8 mouse cellular contexts compared by ENCODE assay signal in genomic region chr4:57954991-57955390, GRCm38 (mm10). TPM values are rescaled to one million over a fixed set of nuclear protein-coding genes. Genes with fewer than 3 reads are reported as not detected.
DNase-seq lines count a peak whose midpoint lies in the region; ATAC-seq and TF ChIP-seq lines count a peak whose summit lies in the region.

No protein-coding gene starts in this region.

- H3K4me1 ChIP-seq in heart, embryonic 10.5 days: peaks cover 25% of the 10 kb centered on the region
- peaks cover 1% of the 10 kb centered on the region; the same call in 1 of the 2 replicates for H3K4me1 ChIP-seq in bone marrow, adult 2 months (ENCODE audit: control insufficient read depth, insufficient read depth, low read length)
- peaks cover 20% of the 10 kb centered on the region for H3K4me1 ChIP-seq in heart, embryonic 16.5 days (ENCODE audit: control insufficient read depth, insufficient read depth, low read length)

- H3K79me2 ChIP-seq in macrophage (ENCODE audit: inconsistent target): peaks cover 60% of the 10 kb centered on the region

- peak overlapping the region; percentile 85 for H3K4me3 ChIP-seq in heart, embryonic 10.5 days
- H3K4me3 ChIP-seq in bone marrow, adult 2 months (replicated peaks; ENCODE audit: control insufficient read depth, low read depth, low read length): peak overlapping the region; percentile 100
- H3K4me3 ChIP-seq in heart, embryonic 16.5 days (ENCODE audit: low read length): peak overlapping the region; percentile 89
- peak overlapping the region; percentile 90 for H3K4me3 ChIP-seq in macrophage (ENCODE audit: inconsistent target)

- no peak for TF ChIP-seq POLR2A in bone marrow, adult 2 months (IDR thresholded peaks at IDR 0.05; ENCODE audit: borderline replicate concordance, control insufficient read depth, low read depth, low read length)

- H3K4me2 ChIP-seq in heart, embryonic 16.5 days (ENCODE audit: low read depth, low read length): peak overlapping the region; percentile 81

- H3K9ac ChIP-seq in heart, embryonic 16.5 days (ENCODE audit: low read length): peak overlapping the region; percentile 90

- H3K36me3 ChIP-seq in heart, embryonic 10.5 days: peaks cover 29% of the 10 kb centered on the region
- H3K36me3 ChIP-seq in heart, embryonic 16.5 days (ENCODE audit: control insufficient read depth, insufficient read depth): peaks cover 19% of the 10 kb centered on the region
- peaks cover 20% of the 10 kb centered on the region for H3K36me3 ChIP-seq in macrophage (ENCODE audit: inconsistent target)

- TF ChIP-seq CTCF in bone marrow, adult 2 months (IDR thresholded peaks at IDR 0.05; ENCODE audit: control insufficient read depth, insufficient read depth, low read length): no peak

- peak overlapping the region; percentile 97 for H3K27ac ChIP-seq in heart, embryonic 10.5 days
- no peak overlapping the region for H3K27ac ChIP-seq in bone marrow, adult 2 months (ENCODE audit: control insufficient read depth, insufficient read depth, low read depth, low read length, poor library complexity)
- H3K27ac ChIP-seq in heart, embryonic 16.5 days (ENCODE audit: low read length): peak overlapping the region; percentile 90
- peak overlapping the region; percentile 73 for H3K27ac ChIP-seq in macrophage

- no peaks in the 10 kb centered on the region for H3K27me3 ChIP-seq in heart, embryonic 10.5 days (ENCODE audit: insufficient read depth, poor library complexity, severe bottlenecking)
- H3K27me3 ChIP-seq in heart, embryonic 16.5 days (ENCODE audit: control insufficient read depth, insufficient read depth, low read length): no peaks in the 10 kb centered on the region

- 76% methylated on average over 8 of the region's 8 CpGs for WGBS in heart, embryonic 10.5 days
- WGBS in bone marrow, adult 2 months: 67% methylated on average over 8 of the region's 8 CpGs
- WGBS in heart, embryonic 16.5 days: 73% methylated on average over 8 of the region's 8 CpGs
- WGBS in macrophage (ENCODE audit: missing documents): 75% methylated on average over 8 of the region's 8 CpGs

- H3K9me3 ChIP-seq in heart, embryonic 10.5 days: no peaks in the 10 kb centered on the region
- peaks cover 6% of the 10 kb centered on the region for H3K9me3 ChIP-seq in heart, embryonic 16.5 days (replicated peaks; ENCODE audit: control insufficient read depth, low read length)

- DNase-seq in heart, embryonic 10.5 days (ENCODE audit: low spot score): no peak
- DNase-seq in heart, postnatal 4 days: no peak
- DNase-seq in thymus, postnatal 0 days (ENCODE audit: low spot score): no peak
- no peak for DNase-seq in T-cell, adult 2 months (ENCODE audit: low spot score)
- no peak for DNase-seq in spleen, adult 18-20 months

- no peak for ATAC-seq in heart, embryonic 16.5 days (replicated peaks; ENCODE audit: extremely low read depth, insufficient read depth, low FRiP score)

RNA-seq across cellular contexts. Expression of gene Txn1, which starts 1.2 kb away (rescaled TPM):
- polyA plus RNA-seq in heart, embryonic 10.5 days (2016; fragmentation: Nextera tagmentation; extraction: Ambion mirVana): 320 and 354 TPM in 2 replicates
- 100 to 1,000 TPM; 182 to 189 TPM for total RNA-seq in heart, postnatal 4 days (2021)
- polyA plus RNA-seq in bone marrow, adult 2 months (2011; ENCODE audit: insufficient read depth, insufficient read length, low replicate concordance, missing spikeins): 103 and 173 TPM in 2 replicates
- 280 and 304 TPM in 2 replicates for polyA plus RNA-seq in heart, embryonic 16.5 days (2015; fragmentation: Nextera tagmentation; extraction: Ambion mirVana)
- 10 to 100 TPM in 25 of 26 experiments, 1 to 10 TPM in 1; 8.4 to 52.5 (median 27.3) TPM for total RNA-seq in macrophage (2018; cell fraction: chromatin; rRNA removed)
- total RNA-seq in macrophage (2018; cell fraction: cytosol; rRNA removed): 100 to 1,000 TPM; 190 to 516 (median 338) TPM
- total RNA-seq in macrophage (2018; cell fraction: nucleus; rRNA removed): 100 to 1,000 TPM in 13 of 26 experiments, 10 to 100 TPM in 13; 26.1 to 225 (median 97.9) TPM
- polyA plus RNA-seq in macrophage (2018): 110 to 313 TPM (median 221 TPM) in 3 replicates
- polyA plus RNA-seq in thymus, postnatal 0 days (2015; fragmentation: Nextera tagmentation; extraction: Ambion mirVana): 716 and 724 TPM in 2 replicates

RNA-seq across cellular contexts. Expression of gene D630039A03Rik, which starts 38.9 kb away (rescaled TPM):
- polyA plus RNA-seq in heart, embryonic 10.5 days (2016; fragmentation: Nextera tagmentation; extraction: Ambion mirVana): 0.05 and 0.28 TPM in 2 replicates
- total RNA-seq in heart, postnatal 4 days (2021): not detected
- polyA plus RNA-seq in bone marrow, adult 2 months (2011; ENCODE audit: insufficient read depth, insufficient read length, low replicate concordance, missing spikeins): 1.1 TPM in 1 of 2 replicates, not detected in the other
- 0.09 and 0.49 TPM in 2 replicates for polyA plus RNA-seq in heart, embryonic 16.5 days (2015; fragmentation: Nextera tagmentation; extraction: Ambion mirVana)
- total RNA-seq in macrophage (2018; cell fraction: chromatin; rRNA removed): not detected
- total RNA-seq in macrophage (2018; cell fraction: cytosol; rRNA removed): not detected
- not detected for total RNA-seq in macrophage (2018; cell fraction: nucleus; rRNA removed)
- not detected in 3 replicates for polyA plus RNA-seq in macrophage (2018)
- 0.13 and 0.16 TPM in 2 replicates for polyA plus RNA-seq in thymus, postnatal 0 days (2015; fragmentation: Nextera tagmentation; extraction: Ambion mirVana)

RNA-seq across cellular contexts. Expression of gene Txndc8, which starts 53.9 kb away (rescaled TPM):
- not detected in 2 replicates for polyA plus RNA-seq in heart, embryonic 10.5 days (2016; fragmentation: Nextera tagmentation; extraction: Ambion mirVana)
- not detected for total RNA-seq in heart, postnatal 4 days (2021)
- not detected in 2 replicates for polyA plus RNA-seq in bone marrow, adult 2 months (2011; ENCODE audit: insufficient read depth, insufficient read length, low replicate concordance, missing spikeins)
- polyA plus RNA-seq in heart, embryonic 16.5 days (2015; fragmentation: Nextera tagmentation; extraction: Ambion mirVana): not detected in 2 replicates
- total RNA-seq in macrophage (2018; cell fraction: chromatin; rRNA removed): not detected
- total RNA-seq in macrophage (2018; cell fraction: cytosol; rRNA removed): not detected
- total RNA-seq in macrophage (2018; cell fraction: nucleus; rRNA removed): not detected
- not detected in 3 replicates for polyA plus RNA-seq in macrophage (2018)
- not detected in 2 replicates for polyA plus RNA-seq in thymus, postnatal 0 days (2015; fragmentation: Nextera tagmentation; extraction: Ambion mirVana)
